Comparison of ENCODE assay signal across 7 mouse cellular contexts in genomic region chr7:44850789-44851624, GRCm38 (mm10). TPM values are rescaled to one million over a fixed set of nuclear protein-coding genes. Genes with fewer than 3 reads are reported as not detected.
DNase-seq lines count a peak whose midpoint lies in the region; ATAC-seq and TF ChIP-seq lines count a peak whose summit lies in the region.

No protein-coding gene starts in this region.

- H3K4me1 ChIP-seq in embryonic facial prominence, embryonic 11.5 days (ENCODE audit: control insufficient read depth, insufficient read depth, low read length), result peaks cover 12% of the 10 kb centered on the region
- H3K4me1 ChIP-seq in hindbrain, postnatal 0 days (ENCODE audit: insufficient read depth, low read length), result peaks cover 22% of the 10 kb centered on the region; the same call in 1 of the 2 replicates
- H3K4me1 ChIP-seq in neural tube, embryonic 13.5 days (replicated peaks), result peaks cover 62% of the 10 kb centered on the region

- no peaks in the 10 kb centered on the region; the same call in none of the 2 replicates for H3K36me3 ChIP-seq in embryonic facial prominence, embryonic 11.5 days (replicated peaks; ENCODE audit: control insufficient read depth, insufficient read depth, low read depth, low read length)
- peaks cover 16% of the 10 kb centered on the region for H3K36me3 ChIP-seq in hindbrain, postnatal 0 days (ENCODE audit: insufficient read depth, low read length)
- H3K36me3 ChIP-seq in neural tube, embryonic 13.5 days, result peaks cover 25% of the 10 kb centered on the region

- no peaks in the 10 kb centered on the region for H3K27me3 ChIP-seq in embryonic facial prominence, embryonic 11.5 days (ENCODE audit: control insufficient read depth, insufficient read depth, low read length)
- H3K27me3 ChIP-seq in hindbrain, postnatal 0 days (ENCODE audit: insufficient read depth, low read length), result no peaks in the 10 kb centered on the region
- no peaks in the 10 kb centered on the region for H3K27me3 ChIP-seq in neural tube, embryonic 13.5 days

- peak overlapping the region; percentile 81 for H3K9ac ChIP-seq in embryonic facial prominence, embryonic 11.5 days (replicated peaks; ENCODE audit: low read length)
- H3K9ac ChIP-seq in hindbrain, postnatal 0 days (replicated peaks; ENCODE audit: low read length), result peak overlapping the region; percentile 84
- peak overlapping the region; percentile 89 for H3K9ac ChIP-seq in neural tube, embryonic 13.5 days

- ATAC-seq in embryonic facial prominence, embryonic 11.5 days (replicated peaks; ENCODE audit: insufficient number of reproducible peaks, low FRiP score, low TSS enrichment, low read depth), result no peak
- ATAC-seq in hindbrain, postnatal 0 days, result no peak
- ATAC-seq in neural tube, embryonic 13.5 days (ENCODE audit: low read depth), result no peak

- peak overlapping the region; percentile 69 for H3K4me3 ChIP-seq in embryonic facial prominence, embryonic 11.5 days (ENCODE audit: low read depth, low read length)
- peak overlapping the region; percentile 73 for H3K4me3 ChIP-seq in hindbrain, postnatal 0 days (ENCODE audit: low read length)
- peak overlapping the region; percentile 84 for H3K4me3 ChIP-seq in neural tube, embryonic 13.5 days

- TF ChIP-seq CTCF in hindbrain, postnatal 0 days (IDR thresholded peaks at IDR 0.05; ENCODE audit: low read depth), result no peak

- H3K9me3 ChIP-seq in embryonic facial prominence, embryonic 11.5 days (replicated peaks; ENCODE audit: control insufficient read depth, low read length), result no peaks in the 10 kb centered on the region
- H3K9me3 ChIP-seq in hindbrain, postnatal 0 days (ENCODE audit: low read length), result no peaks in the 10 kb centered on the region
- H3K9me3 ChIP-seq in neural tube, embryonic 13.5 days, result no peaks in the 10 kb centered on the region

- DNase-seq in layer of hippocampus, adult 9-11 months, result peak; percentile 31
- DNase-seq in layer of hippocampus, postnatal 14 days (ENCODE audit: low spot score in 2 of 2), result no peak
- no peak for DNase-seq in embryonic facial prominence, embryonic 11.5 days (ENCODE audit: low spot score)
- DNase-seq in hindbrain, postnatal 0 days (ENCODE audit: low spot score), result no peak
- DNase-seq in retina, embryonic 14.5 days (ENCODE audit: low spot score), result no peak
- no peak for DNase-seq in yolk sac, embryonic 10.5 days (ENCODE audit: low spot score)

- WGBS in embryonic facial prominence, embryonic 11.5 days, result 80% methylated on average over 8 of the region's 8 CpGs
- 80% methylated on average over 8 of the region's 8 CpGs for WGBS in hindbrain, postnatal 0 days
- WGBS in neural tube, embryonic 13.5 days, result 83% methylated on average over 8 of the region's 8 CpGs

- peak overlapping the region; percentile 88 for H3K27ac ChIP-seq in embryonic facial prominence, embryonic 11.5 days (replicated peaks; ENCODE audit: low read depth, low read length)
- H3K27ac ChIP-seq in hindbrain, postnatal 0 days, result peak overlapping the region; percentile 99
- peak overlapping the region; percentile 98 for H3K27ac ChIP-seq in neural tube, embryonic 13.5 days (replicated peaks)

- H3K4me2 ChIP-seq in embryonic facial prominence, embryonic 11.5 days (ENCODE audit: low read depth, low read length), result peak overlapping the region; percentile 62
- H3K4me2 ChIP-seq in hindbrain, postnatal 0 days (ENCODE audit: low read depth, low read length), result peak overlapping the region; percentile 83
- H3K4me2 ChIP-seq in neural tube, embryonic 13.5 days, result peak overlapping the region; percentile 84

RNA-seq across cellular contexts. Expression of gene Tbc1d17, which starts 2.1 kb away (rescaled TPM):
- total RNA-seq in layer of hippocampus, postnatal 14 days (2021), result 10 to 100 TPM; 46.2 to 54.2 TPM
- polyA plus RNA-seq in embryonic facial prominence, embryonic 11.5 days (2014; fragmentation: Nextera tagmentation; extraction: Ambion mirVana), result 55.1 and 75.1 TPM in 2 replicates
- 53.7 and 98.5 TPM in 2 replicates for total RNA-seq in hindbrain, postnatal 0 days (2014; rRNA removed)
- 103 and 106 TPM in 2 replicates for polyA plus RNA-seq in hindbrain, postnatal 0 days (2015; fragmentation: Nextera tagmentation; extraction: Ambion mirVana)
- polyA plus RNA-seq in neural tube, embryonic 13.5 days (2015; fragmentation: Nextera tagmentation; extraction: Ambion mirVana), result 94.0 and 101 TPM in 2 replicates

RNA-seq across cellular contexts. Expression of gene Akt1s1, which starts 2.2 kb away (rescaled TPM):
- 10 to 100 TPM; 81.6 to 89.7 TPM for total RNA-seq in layer of hippocampus, postnatal 14 days (2021)
- 32.4 and 42.5 TPM in 2 replicates for polyA plus RNA-seq in embryonic facial prominence, embryonic 11.5 days (2014; fragmentation: Nextera tagmentation; extraction: Ambion mirVana)
- total RNA-seq in hindbrain, postnatal 0 days (2014; rRNA removed), result 136 and 156 TPM in 2 replicates
- polyA plus RNA-seq in hindbrain, postnatal 0 days (2015; fragmentation: Nextera tagmentation; extraction: Ambion mirVana), result 94.3 and 95.4 TPM in 2 replicates
- 89.7 and 99.0 TPM in 2 replicates for polyA plus RNA-seq in neural tube, embryonic 13.5 days (2015; fragmentation: Nextera tagmentation; extraction: Ambion mirVana)

RNA-seq across cellular contexts. Expression of gene Pnkp, which starts 5.9 kb away (rescaled TPM):
- total RNA-seq in layer of hippocampus, postnatal 14 days (2021), result 10 to 100 TPM; 32.3 to 33.3 TPM
- 21.6 and 25.3 TPM in 2 replicates for polyA plus RNA-seq in embryonic facial prominence, embryonic 11.5 days (2014; fragmentation: Nextera tagmentation; extraction: Ambion mirVana)
- total RNA-seq in hindbrain, postnatal 0 days (2014; rRNA removed), result 22.9 and 47.1 TPM in 2 replicates
- polyA plus RNA-seq in hindbrain, postnatal 0 days (2015; fragmentation: Nextera tagmentation; extraction: Ambion mirVana), result 35.7 and 37.5 TPM in 2 replicates
- 30.2 and 31.6 TPM in 2 replicates for polyA plus RNA-seq in neural tube, embryonic 13.5 days (2015; fragmentation: Nextera tagmentation; extraction: Ambion mirVana)

RNA-seq across cellular contexts. Expression of gene Ptov1, which starts 18.6 kb away (rescaled TPM):
- total RNA-seq in layer of hippocampus, postnatal 14 days (2021), result 100 to 1,000 TPM; 272 to 295 TPM
- polyA plus RNA-seq in embryonic facial prominence, embryonic 11.5 days (2014; fragmentation: Nextera tagmentation; extraction: Ambion mirVana), result 350 and 370 TPM in 2 replicates
- 524 and 597 TPM in 2 replicates for total RNA-seq in hindbrain, postnatal 0 days (2014; rRNA removed)
- 416 and 438 TPM in 2 replicates for polyA plus RNA-seq in hindbrain, postnatal 0 days (2015; fragmentation: Nextera tagmentation; extraction: Ambion mirVana)
- polyA plus RNA-seq in neural tube, embryonic 13.5 days (2015; fragmentation: Nextera tagmentation; extraction: Ambion mirVana), result 471 and 515 TPM in 2 replicates

RNA-seq across cellular contexts. Expression of gene Atf5, which starts 34.5 kb away (rescaled TPM):
- 10 to 100 TPM; 27.3 to 28.4 TPM for total RNA-seq in layer of hippocampus, postnatal 14 days (2021)
- polyA plus RNA-seq in embryonic facial prominence, embryonic 11.5 days (2014; fragmentation: Nextera tagmentation; extraction: Ambion mirVana), result 2.9 and 3.1 TPM in 2 replicates
- 10.1 and 15.8 TPM in 2 replicates for total RNA-seq in hindbrain, postnatal 0 days (2014; rRNA removed)
- 4.1 and 4.4 TPM in 2 replicates for polyA plus RNA-seq in hindbrain, postnatal 0 days (2015; fragmentation: Nextera tagmentation; extraction: Ambion mirVana)
- polyA plus RNA-seq in neural tube, embryonic 13.5 days (2015; fragmentation: Nextera tagmentation; extraction: Ambion mirVana), result 4.1 and 4.8 TPM in 2 replicates
